Mouse (Mus musculus): ENCODE measurements around the gene Map1lc3b. TPM values are rescaled to one million over a fixed set of nuclear protein-coding genes. Genes with fewer than 3 reads are reported as not detected.

The Map1lc3b gene
- polyA plus RNA-seq (2014; fragmentation: Nextera tagmentation; extraction: Ambion mirVana): 224 and 237 TPM in 2 replicates

DNA sequence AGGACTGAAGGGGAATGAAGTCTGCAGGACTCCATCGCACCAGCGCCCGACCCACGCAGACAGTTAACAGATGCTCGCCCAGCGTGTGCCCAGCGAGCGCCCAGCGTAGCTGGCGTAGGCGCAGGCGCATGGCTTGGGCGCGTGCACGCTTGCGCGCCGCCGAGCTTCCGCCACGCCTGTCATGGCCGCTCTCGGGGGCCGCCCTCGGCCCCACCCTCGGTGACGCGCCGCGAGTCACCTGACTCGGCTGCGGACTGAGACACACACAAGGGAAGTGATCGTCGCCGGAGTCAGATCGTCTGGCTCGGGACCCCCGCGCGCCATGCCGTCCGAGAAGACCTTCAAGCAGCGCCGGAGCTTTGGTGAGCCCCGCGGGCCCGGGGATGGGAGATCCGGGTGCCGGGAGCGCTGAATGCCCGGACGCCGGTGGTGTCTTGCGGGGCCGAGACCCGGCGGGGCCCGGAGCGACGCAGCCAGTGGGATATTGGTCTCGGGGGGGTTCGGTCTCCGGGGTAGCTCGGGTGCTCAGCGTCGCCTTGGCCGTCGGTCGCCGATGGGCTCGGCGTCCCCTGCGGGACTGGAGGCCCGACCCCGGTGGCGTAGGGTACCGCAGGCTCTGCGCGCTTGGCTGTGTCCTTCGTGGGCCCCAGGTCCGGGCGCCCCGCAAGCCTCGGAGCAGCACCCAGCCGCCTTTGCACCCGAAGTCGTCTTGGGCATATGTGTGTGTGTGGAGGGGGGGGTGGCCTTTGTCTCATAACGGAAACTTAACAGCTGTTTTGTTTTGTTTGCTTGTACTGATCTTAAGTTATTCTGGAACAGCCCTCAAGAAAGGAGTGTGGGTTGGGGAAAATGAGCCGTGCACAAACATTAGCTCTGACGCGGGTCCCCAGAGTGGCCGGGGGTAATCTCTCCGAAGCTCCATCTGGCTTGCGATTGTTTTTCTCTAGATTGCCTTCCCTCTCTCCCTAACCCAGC is at the start of gene Map1lc3b:
Map1lc3b (plus strand) TSS at position 159 of the 975 bp plus-strand sequence.
- Histone ChIP-seq H3K4me3 (ENCODE audit: low read depth, low read length) (peak within 1 kb of the TSS; percentile 94), H3K9ac (ENCODE audit: low read depth, low read length) (peak within 1 kb of the TSS; percentile 92), H3K4me1 (ENCODE audit: control insufficient read depth, insufficient read depth, low read length) (peaks cover 12% of the 10 kb centered on the region), H3K4me2 (ENCODE audit: low read depth, low read length) (peak within 1 kb of the TSS; percentile 91), H3K36me3 (ENCODE audit: control insufficient read depth, insufficient read depth, low read length) (peaks cover 23% of the 10 kb centered on the region), H3K27ac (replicated peaks; ENCODE audit: low read depth, low read length) (peak within 1 kb of the TSS; percentile 72), H3K27me3 (replicated peaks; ENCODE audit: control insufficient read depth, insufficient read depth, low read length) (no peaks in the 10 kb centered on the region), H3K9me3 (ENCODE audit: control insufficient read depth, low read length) (no peaks in the 10 kb centered on the region)
- peak; percentile 97 for DNase-seq (ENCODE audit: low spot score)
- under 1% methylated on average over 49 of the region's 94 CpGs for WGBS
- ATAC-seq (ENCODE audit: low read depth): peak; percentile 81

DNA sequence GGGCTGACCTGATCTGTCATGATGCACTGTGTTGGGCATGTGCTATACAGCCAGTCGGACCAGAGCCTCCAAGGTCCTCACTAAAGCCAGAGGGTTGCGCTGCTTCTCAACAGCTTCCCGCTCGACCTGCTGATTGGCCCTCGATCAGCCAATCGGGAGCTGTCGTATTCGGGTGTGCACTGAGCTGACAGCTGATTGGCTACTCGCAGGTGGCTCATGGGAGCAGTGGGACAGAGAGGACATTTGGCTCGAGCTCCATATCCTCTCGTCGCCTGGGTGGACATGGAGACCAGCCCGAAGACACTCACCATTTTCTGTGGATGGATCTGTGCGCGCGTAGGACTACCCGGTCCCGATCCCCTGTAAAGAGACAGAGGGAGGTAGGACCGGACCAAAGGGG is 48.3 kb upstream of the Map1lc3b start:
- ATAC-seq (ENCODE audit: low read depth): no peak

DNA sequence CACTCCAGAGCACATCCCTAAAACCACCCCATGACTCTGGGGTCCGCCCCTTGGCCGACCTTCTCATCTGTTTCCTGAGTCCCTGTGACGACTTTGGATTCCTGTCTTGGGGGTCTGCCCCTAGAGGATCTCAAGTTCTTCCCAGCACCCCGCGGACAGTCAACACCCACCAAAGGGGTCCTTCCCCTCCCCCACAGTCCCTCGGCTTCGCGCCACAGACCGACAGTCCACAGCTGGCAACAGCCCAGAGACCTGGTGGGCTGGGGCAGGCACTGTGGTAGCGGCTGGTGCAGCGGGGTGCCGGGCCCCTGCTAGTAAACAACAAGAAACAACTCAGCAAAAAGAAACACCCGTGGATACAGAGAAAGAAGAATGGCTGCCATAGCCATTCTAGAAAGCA is 47.3 kb upstream of the Map1lc3b start:
- H3K27me3 ChIP-seq (replicated peaks; ENCODE audit: control insufficient read depth, insufficient read depth, low read length): no peaks in the 10 kb centered on the region
- no peak overlapping the region for H3K4me2 ChIP-seq (ENCODE audit: low read depth, low read length)
- H3K9ac ChIP-seq (ENCODE audit: low read depth, low read length): no peak overlapping the region
- no peak overlapping the region for H3K27ac ChIP-seq (replicated peaks; ENCODE audit: low read depth, low read length)
- 0 out of 2 replicates have a peak, but pooled peaks cover 4% of the 10 kb centered on the region for H3K9me3 ChIP-seq (ENCODE audit: control insufficient read depth, low read length)
- no peaks in the 10 kb centered on the region for H3K4me1 ChIP-seq (ENCODE audit: control insufficient read depth, insufficient read depth, low read length)
- H3K36me3 ChIP-seq (ENCODE audit: control insufficient read depth, insufficient read depth, low read length): no peaks in the 10 kb centered on the region
- ATAC-seq (ENCODE audit: low read depth) (no peak), DNase-seq (ENCODE audit: low spot score) (no peak)
- WGBS: 69% methylated on average over 13 of the region's 13 CpGs
- H3K4me3 ChIP-seq (ENCODE audit: low read depth, low read length): no peak overlapping the region

More for the DNA sequence above, 48.3 kb upstream of the Map1lc3b start:
- WGBS: 79% methylated on average over 19 of the region's 19 CpGs
- Histone ChIP-seq H3K4me2 (ENCODE audit: low read depth, low read length) (no peak overlapping the region), H3K27ac (replicated peaks; ENCODE audit: low read depth, low read length) (no peak overlapping the region), H3K36me3 (ENCODE audit: control insufficient read depth, insufficient read depth, low read length) (no peaks in the 10 kb centered on the region), H3K9me3 (ENCODE audit: control insufficient read depth, low read length) (0 out of 2 replicates have a peak, but pooled peaks cover 4% of the 10 kb centered on the region), H3K27me3 (replicated peaks; ENCODE audit: control insufficient read depth, insufficient read depth, low read length) (no peaks in the 10 kb centered on the region), H3K4me1 (ENCODE audit: control insufficient read depth, insufficient read depth, low read length) (no peaks in the 10 kb centered on the region), H3K4me3 (ENCODE audit: low read depth, low read length) (no peak overlapping the region), H3K9ac (ENCODE audit: low read depth, low read length) (no peak overlapping the region)
- DNase-seq (ENCODE audit: low spot score): no peak

DNA sequence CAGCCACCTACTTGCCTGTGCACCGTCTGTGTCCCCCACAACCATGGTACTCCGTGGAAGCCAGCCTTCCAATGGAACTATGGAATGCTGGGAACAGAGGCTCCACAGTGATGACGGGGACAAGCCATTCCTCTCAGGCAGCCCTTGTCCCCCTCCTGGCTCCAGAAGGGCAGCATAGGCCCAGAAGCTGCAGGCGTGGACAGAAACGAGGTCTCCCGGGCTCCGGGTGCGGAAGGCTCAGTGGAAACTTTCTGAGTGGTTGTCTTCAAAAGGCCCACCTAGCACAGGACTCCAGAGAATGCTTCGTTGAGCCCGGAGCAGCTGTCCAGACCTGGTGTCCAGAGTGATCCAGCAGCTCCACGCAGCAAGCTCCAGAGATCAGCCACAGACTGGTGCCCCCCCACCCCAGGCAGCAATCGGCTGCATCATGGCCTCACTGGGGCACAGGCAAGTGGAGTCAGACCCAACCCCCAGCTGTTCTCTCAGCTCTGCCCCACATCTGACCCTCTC is 45.8 kb upstream of the Map1lc3b start, which contains the start of gene 1700018B08Rik:
1700018B08Rik (minus strand) TSS at position 45 of the 510 bp plus-strand sequence.
- no peak within 1 kb of the TSS for H3K4me2 ChIP-seq (ENCODE audit: low read depth, low read length)
- 0 out of 2 replicates have a peak, but pooled peaks cover 4% of the 10 kb centered on the region for H3K9me3 ChIP-seq (ENCODE audit: control insufficient read depth, low read length)
- no peaks in the 10 kb centered on the region for H3K27me3 ChIP-seq (replicated peaks; ENCODE audit: control insufficient read depth, insufficient read depth, low read length)
- DNase-seq (ENCODE audit: low spot score) (no peak), ATAC-seq (ENCODE audit: low read depth) (no peak)
- H3K36me3 ChIP-seq (ENCODE audit: control insufficient read depth, insufficient read depth, low read length): peaks cover 2% of the 10 kb centered on the region; the same call in 1 of the 2 replicates
- H3K27ac ChIP-seq (replicated peaks; ENCODE audit: low read depth, low read length): no peak within 1 kb of the TSS
- no peak within 1 kb of the TSS for H3K4me3 ChIP-seq (ENCODE audit: low read depth, low read length)
- H3K4me1 ChIP-seq (ENCODE audit: control insufficient read depth, insufficient read depth, low read length): no peaks in the 10 kb centered on the region
- 77% methylated on average over 12 of the region's 12 CpGs for WGBS
- no peak within 1 kb of the TSS for H3K9ac ChIP-seq (ENCODE audit: low read depth, low read length)

DNA sequence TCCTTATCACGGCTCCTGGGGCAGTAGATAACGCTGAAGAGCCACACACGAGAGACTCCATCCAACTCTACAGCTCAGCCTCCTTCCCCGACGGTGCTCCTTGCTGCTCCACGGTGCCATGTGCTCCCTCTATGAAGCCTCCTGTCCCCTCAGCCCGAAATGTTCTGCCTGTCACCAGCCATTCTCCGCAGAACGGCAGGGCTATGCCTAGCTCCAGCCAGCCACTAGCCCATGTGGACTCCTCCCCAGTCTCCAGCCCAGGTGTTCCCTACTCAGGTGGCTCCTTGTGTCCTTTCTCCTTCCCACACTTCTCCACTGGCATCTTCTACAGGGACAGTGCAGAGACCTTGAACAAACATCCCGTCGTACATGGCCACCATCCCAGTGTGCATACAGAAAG is 45.2 kb upstream of the Map1lc3b start:
- Histone ChIP-seq H3K9me3 (ENCODE audit: control insufficient read depth, low read length) (0 out of 2 replicates have a peak, but pooled peaks cover 4% of the 10 kb centered on the region), H3K4me1 (ENCODE audit: control insufficient read depth, insufficient read depth, low read length) (no peaks in the 10 kb centered on the region), H3K4me3 (ENCODE audit: low read depth, low read length) (no peak overlapping the region), H3K4me2 (ENCODE audit: low read depth, low read length) (no peak overlapping the region), H3K36me3 (ENCODE audit: control insufficient read depth, insufficient read depth, low read length) (peaks cover 7% of the 10 kb centered on the region; the same call in 1 of the 2 replicates), H3K27me3 (replicated peaks; ENCODE audit: control insufficient read depth, insufficient read depth, low read length) (no peaks in the 10 kb centered on the region), H3K27ac (replicated peaks; ENCODE audit: low read depth, low read length) (no peak overlapping the region), H3K9ac (ENCODE audit: low read depth, low read length) (no peak overlapping the region)
- 74% methylated on average over 11 of the region's 11 CpGs for WGBS
- no peak for DNase-seq (ENCODE audit: low spot score)
- no peak for ATAC-seq (ENCODE audit: low read depth)

DNA sequence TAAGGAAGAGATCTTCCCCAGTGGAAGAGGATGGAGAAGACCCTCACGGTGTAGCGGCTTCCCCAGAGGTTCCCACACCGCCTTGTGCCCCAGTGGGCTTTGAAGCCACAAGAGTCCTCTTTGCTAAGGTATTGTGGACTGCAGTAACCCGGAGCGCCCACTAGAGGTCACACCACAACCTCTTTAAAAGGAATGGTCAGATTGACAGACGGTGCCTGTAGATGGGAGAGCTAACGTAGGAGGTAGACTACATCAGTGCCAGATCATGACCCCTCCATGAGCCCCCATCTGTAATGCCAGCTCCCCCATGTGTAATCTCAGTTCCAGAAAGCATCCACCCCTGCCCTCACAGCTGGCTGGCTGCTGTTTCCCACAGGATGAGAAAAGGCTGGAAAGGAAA is 43.0 kb upstream of the Map1lc3b start:
- DNase-seq (ENCODE audit: low spot score): peak; percentile 75
- no peak overlapping the region for H3K4me3 ChIP-seq (ENCODE audit: low read depth, low read length)
- ATAC-seq (ENCODE audit: low read depth): peak; percentile 50; the same call in 1 of the 2 replicates
- no peaks in the 10 kb centered on the region for H3K27me3 ChIP-seq (replicated peaks; ENCODE audit: control insufficient read depth, insufficient read depth, low read length)
- no peaks in the 10 kb centered on the region for H3K4me1 ChIP-seq (ENCODE audit: control insufficient read depth, insufficient read depth, low read length)
- H3K27ac ChIP-seq (replicated peaks; ENCODE audit: low read depth, low read length): no peak overlapping the region
- 7% methylated on average over 7 of the region's 7 CpGs for WGBS
- H3K9me3 ChIP-seq (ENCODE audit: control insufficient read depth, low read length): no peaks in the 10 kb centered on the region
- no peak overlapping the region for H3K9ac ChIP-seq (ENCODE audit: low read depth, low read length)
- peaks cover 22% of the 10 kb centered on the region; the same call in 1 of the 2 replicates for H3K36me3 ChIP-seq (ENCODE audit: control insufficient read depth, insufficient read depth, low read length)
- no peak overlapping the region for H3K4me2 ChIP-seq (ENCODE audit: low read depth, low read length)

DNA sequence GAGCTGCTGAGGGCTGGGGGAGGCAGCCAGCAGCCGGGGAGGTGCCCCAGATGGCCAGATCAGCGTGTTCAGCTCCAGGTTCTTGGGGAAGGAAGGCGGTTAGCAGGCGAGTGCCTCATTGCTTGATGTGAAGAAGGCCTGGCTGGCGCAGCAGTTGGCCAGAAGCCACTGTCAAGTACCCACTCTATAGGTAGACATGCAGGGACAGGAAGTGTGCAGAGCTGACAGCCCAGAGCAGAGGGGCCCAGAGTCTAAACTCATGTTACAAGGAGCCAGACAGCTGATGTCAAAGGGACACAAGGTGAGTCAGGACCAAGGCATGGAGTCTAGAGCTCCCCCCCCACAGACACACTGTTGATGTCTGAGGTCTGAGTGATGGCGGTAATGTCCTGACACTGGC is 40.1 kb upstream of the Map1lc3b start:
- no peaks in the 10 kb centered on the region for H3K27me3 ChIP-seq (replicated peaks; ENCODE audit: control insufficient read depth, insufficient read depth, low read length)
- no peak overlapping the region for H3K4me3 ChIP-seq (ENCODE audit: low read depth, low read length)
- ATAC-seq (ENCODE audit: low read depth) (no peak), DNase-seq (ENCODE audit: low spot score) (no peak)
- H3K36me3 ChIP-seq (ENCODE audit: control insufficient read depth, insufficient read depth, low read length): peaks cover 47% of the 10 kb centered on the region
- no peak overlapping the region for H3K9ac ChIP-seq (ENCODE audit: low read depth, low read length)
- WGBS: 92% methylated on average over 6 of the region's 6 CpGs
- H3K4me2 ChIP-seq (ENCODE audit: low read depth, low read length): no peak overlapping the region
- H3K27ac ChIP-seq (replicated peaks; ENCODE audit: low read depth, low read length): no peak overlapping the region
- no peaks in the 10 kb centered on the region for H3K4me1 ChIP-seq (ENCODE audit: control insufficient read depth, insufficient read depth, low read length)
- H3K9me3 ChIP-seq (ENCODE audit: control insufficient read depth, low read length): no peaks in the 10 kb centered on the region

DNA sequence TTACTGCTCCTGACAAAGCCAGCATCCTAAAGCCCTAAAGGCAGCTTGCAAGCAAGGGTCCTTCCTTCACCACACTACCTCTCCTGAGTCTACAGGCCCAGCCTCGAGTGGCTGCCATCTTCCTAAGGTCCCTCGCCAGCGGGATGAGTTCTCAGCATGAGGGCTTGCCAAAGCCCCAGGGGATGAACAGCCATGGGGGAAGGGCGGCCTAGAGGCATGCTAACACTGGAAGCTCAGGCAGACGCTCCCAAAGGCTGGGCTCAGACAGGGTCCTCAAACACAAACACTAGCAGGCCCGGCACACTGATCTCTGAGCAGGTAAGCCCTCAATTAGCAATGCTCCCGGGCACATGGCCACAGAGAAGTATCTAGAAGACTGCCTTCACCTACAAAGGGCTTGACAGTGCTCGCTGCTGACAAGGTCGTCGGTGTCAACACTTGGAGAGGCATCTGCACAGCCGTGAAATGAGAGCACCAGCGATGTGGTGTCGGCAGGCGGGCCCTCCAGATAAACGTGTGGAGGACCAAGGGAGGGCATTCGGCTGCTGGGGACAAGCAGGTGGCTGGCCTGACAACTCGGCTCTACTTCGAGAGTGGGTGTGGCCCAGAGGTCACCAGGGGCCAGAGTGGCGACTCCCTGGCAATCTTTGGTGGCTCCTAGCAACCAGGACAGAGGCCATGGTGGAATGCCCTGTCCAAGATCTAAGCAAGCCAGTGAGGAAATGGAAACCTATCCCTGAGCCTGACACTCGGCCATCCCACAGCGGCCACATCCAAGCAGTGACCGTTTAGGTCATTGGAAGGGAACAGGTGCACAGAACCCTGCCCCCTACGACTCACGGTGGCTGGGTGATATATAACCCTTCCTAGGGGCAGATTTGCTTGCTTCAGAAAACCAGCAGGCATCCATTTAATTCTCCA is 38.8 kb upstream of the Map1lc3b start:
- no peak overlapping the region for H3K9ac ChIP-seq (ENCODE audit: low read depth, low read length)
- H3K9me3 ChIP-seq (ENCODE audit: control insufficient read depth, low read length): no peaks in the 10 kb centered on the region
- peaks cover 52% of the 10 kb centered on the region for H3K36me3 ChIP-seq (ENCODE audit: control insufficient read depth, insufficient read depth, low read length)
- WGBS: 71% methylated on average over 24 of the region's 24 CpGs
- no peak overlapping the region for H3K4me2 ChIP-seq (ENCODE audit: low read depth, low read length)
- no peak overlapping the region for H3K4me3 ChIP-seq (ENCODE audit: low read depth, low read length)
- DNase-seq (ENCODE audit: low spot score) (no peak), ATAC-seq (ENCODE audit: low read depth) (no peak)
- no peaks in the 10 kb centered on the region for H3K27me3 ChIP-seq (replicated peaks; ENCODE audit: control insufficient read depth, insufficient read depth, low read length)
- H3K27ac ChIP-seq (replicated peaks; ENCODE audit: low read depth, low read length): no peak overlapping the region
- no peaks in the 10 kb centered on the region for H3K4me1 ChIP-seq (ENCODE audit: control insufficient read depth, insufficient read depth, low read length)

Data from embryonic facial prominence, embryonic 14.5 days (tissue).